Mouse (Mus musculus): ENCODE results near the gene Nbas. TPM values are rescaled to one million over a fixed set of nuclear protein-coding genes. Genes with fewer than 3 reads are reported as not detected.
A peak's percentile ranks its signal among the peaks of the same experiment; 100 is the strongest.

Gene Nbas
- total RNA-seq (2022), result 10 to 100 TPM; 40.0 to 46.0 (median 42.1) TPM

- peak; percentile 70 to 83 for DNase-seq (ENCODE audit: low spot score in 2 of 2)
Observed at GRCm38 (mm10) chr12:13268826-13269449, at the start of gene Nbas. Gene Nbas (plus strand): TSS chr12:13269133.

GRCm38 (mm10) chr12:13242453-13242852 is 26.5 kb upstream of the Nbas start:
- no peak for DNase-seq (ENCODE audit: low spot score in 2 of 2)

GRCm38 (mm10) chr12:13248691-13249572 is 20.0 kb upstream of the Nbas start, which contains the start of gene Ddx1:
Gene Ddx1 (minus strand): TSS chr12:13249213.
- DNase-seq (ENCODE audit: low spot score in 2 of 2), result peak; percentile 64 to 80

- DNase-seq (ENCODE audit: low spot score in 2 of 2), result no peak
Observed at GRCm38 (mm10) chr12:13249573-13249919, 19.4 kb upstream of the Nbas start.

GRCm38 (mm10) chr12:13255068-13255467 is 13.9 kb upstream of the Nbas start:
- no peak for DNase-seq (ENCODE audit: low spot score in 2 of 2)

- DNase-seq (ENCODE audit: low spot score in 2 of 2), result no peak
Observed at GRCm38 (mm10) chr12:13255701-13256100, 13.2 kb upstream of the Nbas start.

- DNase-seq (ENCODE audit: low spot score in 2 of 2), result no peak
Observed at GRCm38 (mm10) chr12:13268412-13268811, 521 bp upstream of the Nbas start.

- no peak for DNase-seq (ENCODE audit: low spot score in 2 of 2)
Observed at GRCm38 (mm10) chr12:13269570-13270390, 847 bp downstream of the Nbas start.

GRCm38 (mm10) chr12:13291453-13291852 is 22.5 kb downstream of the Nbas start:
- DNase-seq (ENCODE audit: low spot score in 2 of 2), result no peak

GRCm38 (mm10) chr12:13293421-13293881 is 24.5 kb downstream of the Nbas start:
- DNase-seq (ENCODE audit: low spot score in 2 of 2), result peak in 1 of 2 experiments; percentile 31

- DNase-seq (ENCODE audit: low spot score in 2 of 2), result peak in 1 of 2 experiments; percentile 47
Observed at GRCm38 (mm10) chr12:13303037-13303436, 34.1 kb downstream of the Nbas start.

GRCm38 (mm10) chr12:13313966-13314365 is 45.0 kb downstream of the Nbas start:
- no peak for DNase-seq (ENCODE audit: low spot score in 2 of 2)

- DNase-seq (ENCODE audit: low spot score in 2 of 2), result no peak
Observed at GRCm38 (mm10) chr12:13314384-13314783, 45.5 kb downstream of the Nbas start.

GRCm38 (mm10) chr12:13315081-13315480 is 46.1 kb downstream of the Nbas start:
- no peak for DNase-seq (ENCODE audit: low spot score in 2 of 2)

- DNase-seq (ENCODE audit: low spot score in 2 of 2), result no peak
Observed at GRCm38 (mm10) chr12:13342535-13342934, 73.6 kb downstream of the Nbas start.

GRCm38 (mm10) chr12:13356201-13356600 is 87.3 kb downstream of the Nbas start:
- no peak for DNase-seq (ENCODE audit: low spot score in 2 of 2)

- DNase-seq (ENCODE audit: low spot score in 2 of 2), result no peak
Observed at GRCm38 (mm10) chr12:13356769-13357168, 87.8 kb downstream of the Nbas start.

GRCm38 (mm10) chr12:13357229-13357628 is 88.3 kb downstream of the Nbas start:
- no peak for DNase-seq (ENCODE audit: low spot score in 2 of 2)

GRCm38 (mm10) chr12:13358849-13359248 is 89.9 kb downstream of the Nbas start:
- DNase-seq (ENCODE audit: low spot score in 2 of 2), result no peak

GRCm38 (mm10) chr12:13360183-13360811 is 91.4 kb downstream of the Nbas start:
- DNase-seq (ENCODE audit: low spot score in 2 of 2), result no peak

GRCm38 (mm10) chr12:13381580-13381979 is 112.6 kb downstream of the Nbas start:
- DNase-seq (ENCODE audit: low spot score in 2 of 2), result no peak
